Mouse (Mus musculus) frontal cortex, postnatal 10 days (tissue): Measurements from ENCODE around the gene Tpx2.

ENCODE experiments used
- DNase-seq, 2 experiments: peaks; one replicate each; pipeline ENCODE4 v3.0.0; 2022; ENCODE audit warnings: low spot score in 2 of 2, mixed read lengths in 1 of 2

Tpx2 gene

GRCm38 (mm10) chr2:152943568-152943967, 95.8 kb downstream of the Tpx2 start:
- no peak for DNase-seq

- DNase-seq, result no peak
These were observed 96.2 kb downstream of the Tpx2 start for GRCm38 (mm10) chr2:152944013-152944412.
